Mouse (Mus musculus): ENCODE measurements around the gene Plekhg2. TPM values are rescaled to one million over a fixed set of nuclear protein-coding genes. Genes with fewer than 3 reads are reported as not detected.
"Not testable (repeated sequence)": the region's sequence is repeated elsewhere in the genome, so short reads cannot be mapped to it uniquely, and the experiment has no call there.

Plekhg2 gene
- 20.4 and 27.5 TPM in 2 replicates for polyA plus RNA-seq (2012; rRNA removed)

DNA sequence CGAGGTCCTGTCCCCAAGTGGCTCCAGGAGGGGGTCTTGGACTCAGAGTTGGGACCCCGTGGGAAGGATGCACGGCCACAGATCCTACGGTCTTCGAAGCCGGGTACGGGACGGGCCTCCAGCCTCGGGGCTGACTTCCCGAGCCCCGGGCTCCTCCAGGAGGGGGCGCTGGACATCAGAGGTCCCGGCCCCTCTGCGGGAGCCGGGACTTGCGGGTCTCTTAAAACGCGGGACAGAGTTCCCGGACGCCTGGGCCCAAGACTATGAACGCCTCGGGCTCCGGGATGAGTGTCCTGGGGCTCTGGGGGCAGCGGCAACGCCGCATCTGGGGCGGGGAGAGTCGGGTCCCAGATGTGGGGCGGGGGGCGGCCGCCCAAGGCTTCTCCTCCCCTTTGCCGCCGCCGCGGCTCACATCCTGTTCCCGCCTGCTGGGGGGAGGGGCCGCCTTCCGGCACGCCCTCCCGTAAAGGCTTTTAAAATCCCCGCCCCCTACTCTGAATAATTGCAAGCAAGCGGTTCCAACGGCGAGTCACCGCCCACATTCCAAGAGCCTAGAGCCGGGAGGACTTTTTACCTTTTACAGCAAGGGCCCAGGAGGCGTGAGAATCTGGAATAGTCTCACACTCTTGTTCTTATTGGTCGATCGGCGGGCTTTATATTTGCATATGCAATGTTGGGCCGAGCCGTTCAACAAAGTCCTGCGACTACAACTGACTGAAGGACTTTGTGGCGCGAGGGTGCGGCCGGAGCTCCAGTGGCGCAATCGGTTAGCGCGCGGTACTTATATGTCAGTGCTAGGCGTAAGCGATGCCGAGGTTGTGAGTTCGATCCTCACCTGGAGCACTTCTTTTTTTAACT, at the start of gene Plekhg2:
Gene Plekhg2, minus strand, starts transcription at position 349 of the 858 bp plus-strand sequence.
- WGBS = under 1% methylated on average over 62 of the region's 66 CpGs
- DNase-seq (ENCODE audit: low read depth, low spot score) = no peak

DNA sequence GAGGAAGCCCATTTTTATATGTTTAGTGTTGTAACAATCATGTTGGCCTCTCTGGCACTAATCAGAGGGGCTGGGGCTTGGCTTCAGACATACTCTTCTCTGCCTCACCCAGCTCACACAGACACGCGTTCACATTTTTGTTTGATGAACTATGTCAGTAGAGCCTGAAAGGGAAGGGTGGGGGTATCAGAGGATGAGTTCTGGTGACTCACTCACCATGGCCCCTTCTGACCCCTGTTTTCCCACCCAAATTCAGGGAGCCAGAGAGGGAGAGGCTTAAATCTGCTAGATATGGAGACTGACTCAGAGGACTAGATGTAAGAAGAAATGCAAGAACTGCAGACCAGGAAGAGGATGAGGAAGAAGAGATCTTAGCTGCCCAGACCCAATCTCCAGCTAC, 47.0 kb upstream of the Plekhg2 start:
- 94% methylated on average over 2 of the region's 2 CpGs for WGBS

DNA sequence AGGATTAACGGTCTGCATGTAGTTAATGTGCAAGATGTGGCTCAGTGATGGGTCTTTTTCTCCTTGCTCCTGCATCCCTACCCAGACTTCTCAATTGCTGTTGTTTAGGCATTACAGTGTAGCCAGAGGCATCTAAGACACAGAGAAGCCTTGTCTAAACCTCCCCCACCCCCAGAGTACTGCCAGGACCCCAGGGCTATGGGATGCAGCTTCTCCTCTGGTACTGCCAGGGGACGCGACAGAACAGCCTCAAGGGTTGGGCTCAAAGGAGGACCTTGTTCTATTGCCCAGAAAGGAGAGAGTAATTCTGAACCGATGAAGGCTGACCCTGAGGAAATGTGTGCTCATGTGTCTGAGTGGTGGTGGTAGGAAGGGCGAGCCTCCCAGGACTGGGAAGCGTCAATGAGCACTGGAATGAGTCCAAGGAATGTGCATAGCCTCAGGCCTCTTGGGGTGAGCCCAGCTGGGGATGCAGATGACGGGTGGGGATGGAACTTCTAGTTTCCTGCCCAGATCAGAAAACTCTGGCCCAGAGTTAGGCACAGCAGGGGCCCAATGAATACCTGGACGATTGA, 45.8 kb upstream of the Plekhg2 start:
- DNase-seq (ENCODE audit: low read depth, low spot score) = no peak
- 51% methylated on average over 8 of the region's 8 CpGs for WGBS

More for the DNA sequence above, 47.0 kb upstream of the Plekhg2 start:
- no peak for DNase-seq (ENCODE audit: low read depth, low spot score)

DNA sequence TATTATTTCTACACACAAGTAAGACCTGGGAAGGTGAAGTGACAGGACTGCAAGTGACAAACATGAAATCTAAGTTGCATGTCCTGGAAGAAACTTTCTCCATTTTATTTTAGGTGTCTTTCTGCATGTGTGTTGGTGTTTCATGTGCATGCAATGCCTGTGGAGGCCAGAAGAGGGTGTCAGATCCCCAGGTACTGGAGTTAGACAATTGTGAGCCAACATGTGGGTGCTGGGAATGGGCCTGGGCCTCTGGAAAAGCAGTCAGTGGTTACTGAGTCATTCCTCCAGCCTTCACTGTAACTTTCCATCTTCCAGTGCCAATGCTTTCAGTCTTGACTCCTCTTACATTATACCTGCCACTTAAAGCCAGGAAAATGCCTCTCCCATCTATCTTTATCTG, 45.0 kb upstream of the Plekhg2 start:
- DNase-seq (ENCODE audit: low read depth, low spot score) = no peak

DNA sequence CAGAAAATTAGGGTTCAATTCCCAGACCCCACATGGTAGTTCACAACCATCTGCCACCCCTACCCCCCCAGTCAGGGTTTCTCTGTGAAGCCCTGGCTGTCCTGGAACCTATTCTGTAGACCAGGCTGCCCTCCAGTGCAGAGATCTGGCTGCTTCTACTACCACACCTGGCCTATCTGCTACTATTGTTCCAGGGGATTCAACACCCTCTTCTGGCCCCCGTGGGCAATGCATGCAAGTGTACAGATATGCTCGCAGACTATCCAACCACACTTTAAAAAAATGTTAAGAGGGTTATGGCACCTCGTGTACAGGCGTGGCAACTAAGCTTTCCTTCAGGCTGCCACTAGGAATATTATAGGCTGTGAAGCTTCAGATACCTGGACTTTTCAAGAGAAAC, 40.4 kb upstream of the Plekhg2 start:
- WGBS = 49% methylated on average over 4 of the region's 4 CpGs
- no peak for DNase-seq (ENCODE audit: low read depth, low spot score)

DNA sequence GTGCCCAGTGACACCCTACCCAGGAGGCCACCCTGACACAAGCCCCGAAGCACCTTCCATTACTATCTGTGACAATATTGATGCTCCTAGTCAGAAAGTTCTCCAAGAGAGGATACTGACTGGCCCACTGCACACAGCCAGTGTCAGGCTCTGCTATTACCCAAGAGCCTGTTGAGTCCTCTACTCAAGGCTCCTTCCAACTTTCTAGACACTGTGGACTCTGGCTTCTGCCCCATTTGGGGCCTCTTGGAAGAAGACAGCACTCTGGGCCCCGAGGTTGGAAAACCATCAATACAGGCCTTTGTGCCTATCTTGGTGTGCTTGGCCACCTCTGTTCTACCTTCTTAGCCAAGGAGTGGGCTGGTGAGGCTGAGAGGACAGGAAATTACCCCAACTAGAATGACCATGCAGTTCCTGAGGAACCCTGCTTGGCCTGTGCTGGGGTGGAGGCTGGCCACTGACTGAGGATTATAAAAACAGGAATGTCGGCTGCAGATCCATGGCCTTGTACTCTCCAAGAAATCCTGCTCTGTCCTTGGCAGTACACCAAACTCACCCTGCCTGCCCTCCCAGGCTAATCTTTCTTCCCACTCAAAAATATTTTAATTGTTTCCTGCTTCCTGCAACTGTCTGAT, 38.6 kb upstream of the Plekhg2 start:
- DNase-seq (ENCODE audit: low read depth, low spot score) = no peak
- 42% methylated on average over 3 of the region's 3 CpGs for WGBS

DNA sequence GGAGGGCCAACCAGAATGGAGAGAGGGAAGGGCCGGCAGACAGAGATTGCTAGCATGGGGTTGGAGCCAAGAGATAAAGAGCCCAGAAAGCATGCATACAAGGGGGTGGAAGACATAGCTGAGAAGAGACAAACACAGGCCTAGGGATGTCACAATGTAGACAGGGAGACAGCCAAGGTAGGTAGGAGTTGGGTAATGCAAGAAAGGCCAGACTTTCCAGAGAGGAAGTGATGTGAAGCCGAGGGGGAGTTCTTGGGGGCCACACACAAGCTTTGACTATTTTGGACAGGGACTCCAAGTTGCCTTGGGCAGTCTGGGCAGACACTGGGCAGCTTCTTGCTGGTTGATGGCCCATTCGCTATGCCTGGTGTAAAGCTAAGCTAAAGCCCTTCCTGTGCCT, 29.5 kb upstream of the Plekhg2 start:
- DNase-seq (ENCODE audit: low read depth, low spot score) = no peak
- 76% methylated on average over 3 of the region's 3 CpGs for WGBS

DNA sequence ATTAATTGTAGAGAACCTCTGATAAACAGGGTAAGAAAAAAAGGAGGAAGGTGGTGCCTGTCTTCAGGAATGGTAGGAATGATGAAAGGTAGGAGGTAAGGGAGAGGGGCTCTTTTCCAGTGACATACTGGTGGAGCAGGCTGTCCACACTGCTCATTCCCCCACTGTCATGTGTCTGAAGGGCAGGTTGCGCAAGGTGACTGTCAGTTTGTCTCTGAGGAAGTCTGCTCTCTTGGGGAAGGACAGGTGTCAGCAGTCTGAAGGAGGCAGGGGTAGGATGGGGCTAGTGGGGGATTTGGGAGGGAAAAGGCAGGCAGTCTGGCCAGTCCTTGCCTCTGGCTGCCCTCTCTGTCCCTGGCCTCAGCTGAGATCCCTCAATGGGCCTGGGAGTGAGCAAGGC, 28.6 kb upstream of the Plekhg2 start:
- no peak for DNase-seq (ENCODE audit: low read depth, low spot score)
- 100% methylated on average over 1 of the region's 1 CpGs for WGBS

DNA sequence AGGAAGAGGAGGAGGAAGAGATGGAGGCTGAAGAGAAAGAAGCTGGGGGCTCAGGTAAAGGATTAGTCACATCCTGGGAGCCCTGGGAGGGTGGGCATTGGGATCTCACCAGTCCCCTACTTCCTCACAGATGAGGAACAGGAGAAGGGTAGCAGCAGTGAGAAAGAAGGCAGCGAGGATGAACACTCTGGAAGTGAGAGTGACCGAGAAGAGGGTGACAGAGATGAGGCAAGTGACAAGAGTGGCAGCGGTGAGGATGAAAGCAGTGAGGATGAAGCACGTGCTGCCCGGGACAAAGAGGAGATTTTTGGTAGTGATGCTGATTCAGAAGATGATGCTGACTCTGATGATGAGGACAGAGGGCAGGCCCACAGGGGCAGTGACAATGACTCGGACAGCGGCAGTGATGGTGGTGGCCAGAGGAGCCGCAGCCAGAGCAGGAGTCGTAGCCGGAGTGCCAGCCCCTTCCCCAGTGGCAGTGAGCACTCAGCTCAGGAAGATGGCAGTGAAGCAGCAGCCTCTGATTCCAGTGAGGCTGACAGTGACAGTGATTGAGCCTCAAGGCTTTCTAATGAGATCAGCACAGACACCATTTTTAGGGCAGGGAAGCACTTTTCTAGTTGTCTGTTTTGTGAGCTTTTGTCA, 26.4 kb upstream of the Plekhg2 start:
- 92% methylated on average over 10 of the region's 10 CpGs for WGBS
- DNase-seq (ENCODE audit: low read depth, low spot score) = no peak

DNA sequence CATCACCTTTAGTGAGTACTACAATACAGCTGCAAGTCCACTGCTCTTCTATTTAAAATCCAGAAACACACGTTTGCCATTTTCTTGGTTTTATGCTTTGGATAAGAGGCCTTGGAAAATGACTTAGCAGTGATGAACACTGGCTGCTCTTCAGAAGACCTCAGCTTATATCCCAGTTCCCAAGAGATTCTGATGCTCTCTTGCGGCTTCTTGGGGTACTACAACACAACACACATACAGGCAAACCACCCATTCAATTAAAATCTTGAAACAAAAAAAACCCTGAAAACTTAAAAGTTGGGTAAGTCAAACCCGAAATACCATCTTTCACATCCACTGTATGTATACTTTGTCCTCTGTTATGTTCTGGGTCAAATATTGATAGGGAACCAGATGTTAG, 25.6 kb upstream of the Plekhg2 start:
- WGBS = 60% methylated on average over 3 of the region's 3 CpGs
- DNase-seq (ENCODE audit: low read depth, low spot score) = no peak

DNA sequence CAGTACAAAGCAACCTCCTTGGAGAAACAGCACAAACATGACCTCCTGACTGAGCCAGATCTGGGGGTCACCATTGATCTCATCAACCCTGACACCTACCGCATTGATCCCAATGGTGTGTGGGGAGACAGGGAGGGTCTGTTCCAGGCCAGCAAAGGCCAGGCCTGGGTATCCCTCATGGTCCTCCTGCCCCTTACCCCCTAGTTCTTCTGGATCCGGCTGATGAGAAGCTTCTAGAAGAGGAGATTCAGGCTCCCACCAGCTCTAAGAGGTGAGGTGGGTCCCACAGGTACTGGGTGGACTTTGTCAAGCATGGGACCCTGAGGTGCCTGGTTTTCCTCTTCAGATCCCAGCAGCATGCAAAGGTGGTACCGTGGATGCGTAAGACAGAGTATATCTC, 23.0 kb upstream of the Plekhg2 start:
- WGBS = 97% methylated on average over 4 of the region's 4 CpGs
- no peak for DNase-seq (ENCODE audit: low read depth, low spot score)

DNA sequence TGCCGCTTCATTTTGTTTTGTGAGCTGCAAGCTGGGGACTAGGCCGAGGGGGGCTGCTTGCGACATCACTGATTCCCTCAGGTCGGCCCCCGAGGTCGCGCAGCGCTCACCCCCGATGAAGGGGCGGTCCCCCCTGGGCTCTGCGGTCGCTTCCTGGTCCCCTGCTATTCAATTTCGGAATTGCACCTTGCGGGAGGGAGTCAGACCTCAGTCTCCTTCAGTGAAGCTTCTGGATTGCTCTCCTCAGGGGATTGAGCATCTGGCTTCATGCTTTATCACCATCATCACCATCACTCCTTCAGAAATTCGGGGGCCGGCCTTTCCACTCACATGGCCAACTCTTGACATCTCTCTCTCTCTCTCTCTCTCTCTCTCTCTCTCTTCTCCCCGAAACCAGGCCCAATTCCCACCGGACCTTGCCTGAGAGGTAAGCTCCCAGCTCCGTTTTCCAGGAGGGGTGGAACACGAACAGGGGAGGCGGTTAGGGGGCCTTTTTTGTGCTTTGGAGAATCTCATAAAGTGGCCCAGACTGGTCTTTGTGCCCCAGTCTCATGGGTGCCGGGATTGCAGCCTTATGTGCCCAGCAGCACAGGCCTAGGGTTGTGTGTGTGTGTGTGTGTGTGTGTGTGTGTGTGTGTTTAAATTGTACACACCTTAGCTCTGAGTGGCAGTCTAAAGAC, 21.0 kb upstream of the Plekhg2 start:
- 2% methylated on average over 22 of the region's 22 CpGs for WGBS
- no peak for DNase-seq (ENCODE audit: low read depth, low spot score)

DNA sequence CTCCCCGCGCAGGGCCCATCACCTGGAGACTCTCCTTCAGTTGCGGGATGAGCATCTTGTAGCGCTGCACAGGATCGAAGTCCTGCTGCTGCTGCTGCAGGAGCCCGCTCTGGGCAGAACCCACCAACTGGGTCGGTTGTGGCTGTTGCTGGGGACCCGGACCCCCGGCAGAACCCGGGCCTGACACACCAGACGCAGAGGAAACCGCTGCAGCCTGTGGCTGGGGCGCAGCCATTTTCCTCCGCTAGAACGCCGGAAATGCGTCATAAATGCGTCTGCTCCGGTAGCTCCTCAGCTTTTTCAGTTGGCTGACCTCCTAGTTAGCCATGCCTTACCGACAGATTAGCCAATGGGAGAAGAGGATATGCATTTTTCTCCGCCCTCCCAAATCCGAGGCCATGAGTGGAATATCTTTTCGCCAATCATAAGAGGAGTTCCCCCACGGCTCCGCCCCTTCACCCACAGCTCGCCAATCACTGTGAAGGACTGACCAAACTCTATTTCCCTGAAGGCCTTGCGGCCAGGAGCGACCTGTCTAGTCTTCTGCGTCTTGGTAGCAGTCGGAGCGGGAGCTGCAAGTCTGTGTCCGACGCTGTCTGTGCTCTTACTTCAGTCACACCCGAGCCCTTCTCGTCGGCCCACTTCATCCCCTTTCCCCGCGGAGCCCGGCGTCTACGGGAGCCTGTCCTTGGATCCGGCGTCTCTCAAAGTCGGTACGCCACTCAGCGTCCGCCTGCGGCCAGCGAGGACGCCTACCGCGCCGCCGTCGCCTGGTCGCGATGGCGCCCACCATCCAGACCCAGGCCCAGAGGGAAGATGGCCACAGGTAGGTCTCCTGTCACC, 20.3 kb upstream of the Plekhg2 start, which contains the start of the genes Med29 and Paf1:
Gene Med29, minus strand, starts transcription at position 280 of the 843 bp plus-strand sequence.
Gene Paf1, plus strand, starts transcription at position 523 of the 843 bp plus-strand sequence.
- DNase-seq (ENCODE audit: low read depth, low spot score) = no peak
- under 1% methylated on average over 58 of the region's 58 CpGs for WGBS

DNA sequence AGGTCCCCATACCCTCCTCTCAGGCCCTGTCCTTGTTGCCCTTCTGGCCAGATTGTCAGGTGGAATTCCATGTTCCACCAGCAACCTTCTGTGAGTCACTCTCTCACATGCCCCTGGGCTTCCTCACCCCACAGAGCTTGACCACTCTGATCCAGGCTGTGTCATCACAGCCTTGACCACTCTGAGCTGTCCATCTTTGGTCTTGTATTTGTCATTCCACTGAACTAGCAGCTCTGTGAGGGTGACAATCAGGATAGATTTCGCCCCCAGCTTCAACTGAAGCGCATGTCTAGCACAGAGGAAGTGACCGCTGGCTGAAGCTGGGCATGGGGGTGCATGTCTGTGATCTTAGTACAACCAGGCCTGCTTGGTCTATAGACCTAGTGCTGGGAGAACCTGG, 17.9 kb upstream of the Plekhg2 start:
- WGBS = 98% methylated on average over 3 of the region's 3 CpGs
- DNase-seq (ENCODE audit: low read depth, low spot score) = no peak

DNA sequence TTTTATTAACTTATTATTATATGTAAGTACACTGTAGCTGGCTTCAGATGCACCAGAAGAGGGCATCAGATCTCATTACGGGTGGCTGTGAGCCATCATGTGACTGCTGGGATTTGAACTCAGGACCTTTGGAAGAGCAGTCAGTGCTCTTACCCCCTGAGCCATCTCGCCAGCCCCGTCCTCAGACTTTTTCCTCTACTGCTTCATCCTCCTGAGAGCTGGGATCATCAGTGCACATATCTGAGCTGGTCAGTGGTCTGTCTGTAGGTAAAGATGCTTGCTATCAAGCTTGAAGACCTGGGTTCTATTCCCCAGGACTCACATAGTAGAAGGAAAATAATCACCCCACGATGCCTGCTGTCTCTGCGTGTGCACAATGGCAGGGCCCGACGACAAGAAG, 15.0 kb upstream of the Plekhg2 start:
- not testable (repeated sequence) for DNase-seq (ENCODE audit: low read depth, low spot score)
- 79% methylated on average over 7 of the region's 7 CpGs for WGBS

DNA sequence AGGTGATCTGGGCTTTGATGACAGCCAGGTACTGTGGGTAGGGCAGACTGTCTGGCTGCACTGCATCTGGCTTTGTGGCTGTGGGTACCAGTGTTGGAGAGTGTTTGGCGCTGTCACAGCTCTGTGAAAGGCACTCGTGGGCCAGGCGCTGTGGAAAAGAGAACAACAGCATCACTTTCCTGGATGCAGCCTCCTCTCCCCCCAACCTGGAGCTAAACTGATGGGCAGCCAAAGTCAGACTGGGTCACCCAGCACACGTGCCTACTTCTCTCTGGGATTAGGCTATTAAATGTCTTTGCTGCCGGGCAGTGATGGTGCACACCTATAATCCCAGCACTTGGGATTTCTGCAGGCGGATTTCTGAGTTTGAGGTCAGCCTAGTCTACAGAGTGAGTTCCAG, 14.5 kb upstream of the Plekhg2 start:
- DNase-seq (ENCODE audit: low read depth, low spot score) = not testable (repeated sequence)
- 73% methylated on average over 6 of the region's 6 CpGs for WGBS

DNA sequence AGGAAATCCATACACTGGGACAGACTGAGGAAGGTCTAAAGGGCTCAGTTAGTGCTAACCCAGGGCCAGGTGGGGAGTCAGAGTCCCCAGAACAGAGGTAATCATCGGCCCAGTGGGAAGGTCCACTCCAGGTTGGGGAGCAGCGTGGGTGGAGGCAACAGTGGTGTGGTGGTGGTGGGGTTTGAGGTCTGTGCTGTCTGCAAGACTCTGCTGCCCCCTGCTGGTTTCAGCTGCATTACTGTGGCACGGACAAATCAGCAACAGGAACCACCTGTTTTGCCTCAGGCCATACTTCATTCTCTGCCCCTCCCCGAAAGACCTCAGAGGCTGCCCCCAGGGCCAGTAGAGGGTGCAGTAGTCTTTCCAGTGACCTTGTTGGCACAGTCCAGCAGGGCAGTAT, 14.1 kb upstream of the Plekhg2 start:
- 2% methylated on average over 4 of the region's 4 CpGs for WGBS
- no peak for DNase-seq (ENCODE audit: low read depth, low spot score)

DNA sequence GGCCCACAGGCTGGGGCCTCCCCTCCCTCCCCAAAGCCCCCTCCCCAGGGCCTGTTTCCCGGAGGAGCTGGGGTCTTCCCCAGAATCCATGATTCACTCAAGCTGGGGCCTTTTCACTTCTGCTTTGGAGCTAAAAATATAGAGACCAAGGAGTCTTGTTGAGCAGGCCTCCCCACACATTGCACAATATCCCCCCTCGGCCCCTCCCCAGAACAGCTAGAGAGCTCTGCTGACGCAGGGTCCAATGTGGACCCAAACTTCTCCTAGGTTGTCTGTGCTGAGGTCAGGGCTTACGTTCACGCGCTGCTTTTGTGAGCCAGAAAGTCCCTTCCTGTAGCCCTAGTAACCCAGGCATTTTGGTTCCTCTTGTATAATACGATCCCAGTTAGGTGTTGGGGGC, 13.6 kb upstream of the Plekhg2 start:
- WGBS = 68% methylated on average over 7 of the region's 7 CpGs
- no peak for DNase-seq (ENCODE audit: low read depth, low spot score)

DNA sequence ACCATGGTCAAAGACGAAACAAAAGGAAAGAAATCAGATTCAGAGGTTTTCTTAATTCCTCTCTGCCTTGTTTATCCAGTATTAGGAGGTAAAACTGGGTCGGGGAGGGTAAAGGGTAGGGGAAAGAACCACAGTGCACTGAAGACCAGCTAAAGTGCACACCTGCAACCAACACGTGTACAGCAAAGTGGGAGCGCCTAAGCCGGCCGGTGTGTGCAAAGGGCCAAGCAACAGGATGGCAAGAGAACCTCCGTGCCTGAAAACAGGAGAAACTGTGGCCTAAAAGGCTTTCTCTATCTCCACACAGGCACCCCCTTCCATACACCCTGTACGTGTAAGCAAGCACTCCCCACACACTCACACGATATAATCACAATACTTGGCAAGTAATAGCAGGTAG, 12.8 kb upstream of the Plekhg2 start:
- WGBS = 88% methylated on average over 9 of the region's 9 CpGs
- DNase-seq (ENCODE audit: low read depth, low spot score) = no peak
